Mouse (Mus musculus): ENCODE measurements around the gene Olfr98. TPM values are rescaled to one million over a fixed set of nuclear protein-coding genes. Genes with fewer than 3 reads are reported as not detected.

Gene Olfr98
- not detected in 2 replicates for polyA plus RNA-seq (2015; fragmentation: Nextera tagmentation; extraction: Ambion mirVana)

GRCm38 (mm10) chr17:37263626-37264025 is at the start of gene Olfr98:
Olfr98 (minus strand) TSS chr17:37263749.

GRCm38 (mm10) chr17:37304213-37304612 is 40.7 kb upstream of the Olfr98 start, which contains the start of gene Olfr101:
Olfr101 (minus strand) TSS chr17:37304313.

GRCm38 (mm10) chr17:37283360-37283759 is 19.8 kb upstream of the Olfr98 start, which contains the start of gene Olfr99:
Olfr99 (minus strand) TSS chr17:37283460.

GRCm38 (mm10) chr17:37270058-37270701 is 6.6 kb upstream of the Olfr98 start, which contains the start of gene H2-M3:
H2-M3 (plus strand) TSS chr17:37270220.

GRCm38 (mm10) chr17:37237230-37237629 is 26.3 kb downstream of the Olfr98 start, which contains the start of gene Olfr97:
Olfr97 (minus strand) TSS chr17:37237330.

GRCm38 (mm10) chr17:37219846-37220245 is 43.7 kb downstream of the Olfr98 start, which contains the start of gene Olfr96:
Olfr96 (plus strand) TSS chr17:37220146.

GRCm38 (mm10) chr17:37213018-37213417 is 50.5 kb downstream of the Olfr98 start, which contains the start of gene Olfr95:
Olfr95 (minus strand) TSS chr17:37213118.

Other genes with a start within 250 kb of the Olfr98 start
- gene Mog, start 240.4 kb downstream of the Olfr98 start, polyA plus RNA-seq (2015; fragmentation: Nextera tagmentation; extraction: Ambion mirVana), result not detected in 2 replicates
- 3.6 and 5.4 TPM in 2 replicates for gene Gabbr1, start 217.8 kb downstream of the Olfr98 start, polyA plus RNA-seq (2015; fragmentation: Nextera tagmentation; extraction: Ambion mirVana)
- not detected in 2 replicates for gene Olfr90, start 175.2 kb downstream of the Olfr98 start, polyA plus RNA-seq (2015; fragmentation: Nextera tagmentation; extraction: Ambion mirVana)
- gene Olfr91, start 165.5 kb downstream of the Olfr98 start, polyA plus RNA-seq (2015; fragmentation: Nextera tagmentation; extraction: Ambion mirVana), result not detected in 2 replicates
- gene Olfr92, start 143.7 kb downstream of the Olfr98 start, polyA plus RNA-seq (2015; fragmentation: Nextera tagmentation; extraction: Ambion mirVana), result not detected in 2 replicates
- not detected in 2 replicates for gene Olfr93, start 102.3 kb downstream of the Olfr98 start, polyA plus RNA-seq (2015; fragmentation: Nextera tagmentation; extraction: Ambion mirVana)
- 0.28 TPM in 1 of 2 replicates, not detected in the other for gene Ubd, start 69.9 kb downstream of the Olfr98 start, polyA plus RNA-seq (2015; fragmentation: Nextera tagmentation; extraction: Ambion mirVana)
- gene Olfr94, start 62.8 kb downstream of the Olfr98 start, polyA plus RNA-seq (2015; fragmentation: Nextera tagmentation; extraction: Ambion mirVana), result not detected in 2 replicates
- not detected in 2 replicates for gene Olfr95, start 50.6 kb downstream of the Olfr98 start, polyA plus RNA-seq (2015; fragmentation: Nextera tagmentation; extraction: Ambion mirVana)
- not detected in 2 replicates for gene Olfr96, start 43.6 kb downstream of the Olfr98 start, polyA plus RNA-seq (2015; fragmentation: Nextera tagmentation; extraction: Ambion mirVana)
- gene Olfr97, start 26.4 kb downstream of the Olfr98 start, polyA plus RNA-seq (2015; fragmentation: Nextera tagmentation; extraction: Ambion mirVana), result not detected in 2 replicates
- gene H2-M3, start 6.5 kb upstream of the Olfr98 start, polyA plus RNA-seq (2015; fragmentation: Nextera tagmentation; extraction: Ambion mirVana), result 5.1 and 6.1 TPM in 2 replicates
- not detected in 2 replicates for gene Olfr99, start 19.7 kb upstream of the Olfr98 start, polyA plus RNA-seq (2015; fragmentation: Nextera tagmentation; extraction: Ambion mirVana)
- not detected in 2 replicates for gene Olfr101, start 40.6 kb upstream of the Olfr98 start, polyA plus RNA-seq (2015; fragmentation: Nextera tagmentation; extraction: Ambion mirVana)
- not detected in 2 replicates for gene Olfr102, start 53.3 kb upstream of the Olfr98 start, polyA plus RNA-seq (2015; fragmentation: Nextera tagmentation; extraction: Ambion mirVana)
- not detected in 2 replicates for gene Olfr103, start 75.9 kb upstream of the Olfr98 start, polyA plus RNA-seq (2015; fragmentation: Nextera tagmentation; extraction: Ambion mirVana)
- gene Olfr104-ps, start 95.8 kb upstream of the Olfr98 start, polyA plus RNA-seq (2015; fragmentation: Nextera tagmentation; extraction: Ambion mirVana), result not detected in 2 replicates
- gene Olfr105-ps, start 115.3 kb upstream of the Olfr98 start, polyA plus RNA-seq (2015; fragmentation: Nextera tagmentation; extraction: Ambion mirVana), result not detected in 2 replicates
- gene Olfr106-ps, start 126.6 kb upstream of the Olfr98 start, polyA plus RNA-seq (2015; fragmentation: Nextera tagmentation; extraction: Ambion mirVana), result not detected in 2 replicates
- not detected in 2 replicates for gene Olfr107, start 135.5 kb upstream of the Olfr98 start, polyA plus RNA-seq (2015; fragmentation: Nextera tagmentation; extraction: Ambion mirVana)
- not detected in 2 replicates for gene Olfr108, start 181.7 kb upstream of the Olfr98 start, polyA plus RNA-seq (2015; fragmentation: Nextera tagmentation; extraction: Ambion mirVana)
- gene Olfr109, start 195.2 kb upstream of the Olfr98 start, polyA plus RNA-seq (2015; fragmentation: Nextera tagmentation; extraction: Ambion mirVana), result not detected in 2 replicates
- 0.16 TPM in 1 of 2 replicates, not detected in the other for gene H2-M2, start 219.8 kb upstream of the Olfr98 start, polyA plus RNA-seq (2015; fragmentation: Nextera tagmentation; extraction: Ambion mirVana)
- gene Olfr110, start 228.7 kb upstream of the Olfr98 start, polyA plus RNA-seq (2015; fragmentation: Nextera tagmentation; extraction: Ambion mirVana), result not detected in 2 replicates
- 0.05 TPM in 1 of 2 replicates, not detected in the other for gene Olfr111, start 244.3 kb upstream of the Olfr98 start, polyA plus RNA-seq (2015; fragmentation: Nextera tagmentation; extraction: Ambion mirVana)